In the genomic region with DNA sequence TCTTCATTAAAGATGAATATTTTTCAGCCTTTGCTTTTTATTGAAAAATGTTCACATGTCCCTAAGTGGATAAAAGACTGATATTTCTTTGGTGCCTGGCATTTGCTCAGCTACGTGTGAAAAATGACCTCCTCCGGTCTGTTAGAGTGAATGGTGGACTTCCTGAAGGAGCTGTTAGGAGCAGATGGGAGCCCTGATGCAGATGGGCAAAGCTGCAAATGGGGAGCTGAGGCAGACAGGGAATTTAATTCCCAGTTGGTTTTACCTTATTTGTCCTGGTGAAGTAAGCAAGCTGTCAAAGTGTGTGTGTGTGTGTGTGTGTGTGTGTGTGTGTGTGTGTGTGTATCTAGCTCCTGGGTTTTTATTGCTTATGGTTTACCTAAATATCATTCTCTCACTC, we compare ENCODE assay signal across 21 mouse cellular contexts.
DNase-seq lines count a peak whose midpoint lies in the region; ATAC-seq and TF ChIP-seq lines count a peak whose summit lies in the region.
"Had no signal": no experiment of that assay in that cellular context is flagged by ENCODE, and none has a peak within 500 bp of the region (broad histone marks: within the 10 kb centered on the region; RNA-seq: fewer than 3 reads in every experiment).

No protein-coding gene starts in this region.

- no peaks in the 10 kb centered on the region for H3K27me3 ChIP-seq in cerebellum, adult 2 months (ENCODE audit: control insufficient read depth, insufficient read depth, low read length)
- no peaks in the 10 kb centered on the region for H3K27me3 ChIP-seq in hindbrain, embryonic 10.5 days (ENCODE audit: insufficient read depth, poor library complexity, severe bottlenecking)
- H3K27me3 ChIP-seq in hindbrain, embryonic 12.5 days: no peaks in the 10 kb centered on the region
- H3K27me3 ChIP-seq: CH12.LX; embryonic facial prominence, embryonic 12.5 days; heart, embryonic 13.5 days; hindbrain, embryonic 13.5 days; Patski had no signal

- no peaks in the 10 kb centered on the region for H3K9me3 ChIP-seq in hindbrain, embryonic 10.5 days
- no peaks in the 10 kb centered on the region for H3K9me3 ChIP-seq in hindbrain, embryonic 12.5 days (replicated peaks)
- H3K9me3 ChIP-seq: embryonic facial prominence, embryonic 12.5 days; heart, embryonic 13.5 days; hindbrain, embryonic 13.5 days had no signal

- no peak overlapping the region for H3K4me2 ChIP-seq in hindbrain, embryonic 12.5 days (replicated peaks)
- H3K4me2 ChIP-seq: embryonic facial prominence, embryonic 12.5 days; heart, embryonic 13.5 days; hindbrain, embryonic 13.5 days had no signal

- TF ChIP-seq CTCF in cerebellum, adult 2 months (IDR thresholded peaks at IDR 0.05; ENCODE audit: borderline replicate concordance, insufficient read depth, low read depth, low read length): no peak

- no peak overlapping the region for H3K9ac ChIP-seq in hindbrain, embryonic 12.5 days
- H3K9ac ChIP-seq: embryonic facial prominence, embryonic 12.5 days; heart, embryonic 13.5 days; hindbrain, embryonic 13.5 days had no signal

- no peaks in the 10 kb centered on the region for H3K36me3 ChIP-seq in hindbrain, embryonic 10.5 days
- no peaks in the 10 kb centered on the region for H3K36me3 ChIP-seq in hindbrain, embryonic 12.5 days
- H3K36me3 ChIP-seq: embryonic facial prominence, embryonic 12.5 days; heart, embryonic 13.5 days; hindbrain, embryonic 13.5 days had no signal

- no peak for ATAC-seq in hindbrain, embryonic 12.5 days (ENCODE audit: low FRiP score)
- ATAC-seq: activated CD4-positive, CD25-positive, alpha-beta regulatory T cell, adult 4 months; hindbrain, postnatal 0 days; Patski had no signal

- DNase-seq in cerebellum, adult 2 months: peak; percentile 11 to 23
- no peak for DNase-seq in cerebellum, adult 11-12 months
- peak; percentile 2 for DNase-seq in hindbrain, embryonic 10.5 days (ENCODE audit: low spot score)
- peak; percentile 39 for DNase-seq in brain, adult 2 months (ENCODE audit: low read depth, low spot score)
- DNase-seq in cerebellum, postnatal 10 days: peak; percentile 38 to 55
- no peak for DNase-seq in ovary, adult 18-20 months (ENCODE audit: low spot score)
- DNase-seq in c-Kit-positive CD71-positive TER-119-positive erythroid progenitor cells, embryonic 14.5 days (ENCODE audit: low spot score): no peak
- DNase-seq: adrenal gland, postnatal 25 days; gastrocnemius, postnatal 36 days; heart, adult 11 months; heart, postnatal 36 days; kidney, adult 11 months; kidney, adult 9 months had no signal

- H3K4me3 ChIP-seq in cerebellum, adult 2 months (replicated peaks; ENCODE audit: insufficient read depth, low read depth, low read length): no peak overlapping the region
- no peak overlapping the region for H3K4me3 ChIP-seq in hindbrain, embryonic 10.5 days
- H3K4me3 ChIP-seq in hindbrain, embryonic 12.5 days: no peak overlapping the region
- H3K4me3 ChIP-seq: embryonic facial prominence, embryonic 12.5 days; heart, embryonic 13.5 days; hindbrain, embryonic 13.5 days had no signal

- peaks cover 3% of the 10 kb centered on the region; the same call in 1 of the 2 replicates for H3K4me1 ChIP-seq in cerebellum, adult 2 months (ENCODE audit: control insufficient read depth, insufficient read depth, low read length)
- H3K4me1 ChIP-seq in hindbrain, embryonic 10.5 days (replicated peaks): no peaks in the 10 kb centered on the region
- H3K4me1 ChIP-seq in hindbrain, embryonic 12.5 days: no peaks in the 10 kb centered on the region
- H3K4me1 ChIP-seq: embryonic facial prominence, embryonic 12.5 days; heart, embryonic 13.5 days; hindbrain, embryonic 13.5 days had no signal

- no peak for TF ChIP-seq POLR2A in cerebellum, adult 2 months (IDR thresholded peaks at IDR 0.05; ENCODE audit: borderline replicate concordance, insufficient read depth, low read length)

- WGBS in cerebellum, adult 2 months: 32% methylated on average over 2 of the region's 2 CpGs
- WGBS in hindbrain, embryonic 10.5 days: 74% methylated on average over 2 of the region's 2 CpGs
- WGBS in hindbrain, embryonic 12.5 days: 62% methylated on average over 2 of the region's 2 CpGs

- no peak overlapping the region for H3K27ac ChIP-seq in cerebellum, adult 2 months (ENCODE audit: insufficient read depth, low read length)
- no peak overlapping the region for H3K27ac ChIP-seq in hindbrain, embryonic 10.5 days
- no peak overlapping the region for H3K27ac ChIP-seq in hindbrain, embryonic 12.5 days
- H3K27ac ChIP-seq: embryonic facial prominence, embryonic 12.5 days; heart, embryonic 13.5 days; hindbrain, embryonic 13.5 days; hindbrain, postnatal 0 days had no signal

Comparison
In these comparisons a context has a peak if more than half of its experiments do, and no peak if none do; other contexts are left out.
1. DNase-seq: peak in cerebellum, adult 2 months (2 of 2), hindbrain, embryonic 10.5 days (single experiment), brain, adult 2 months (single experiment) and cerebellum, postnatal 10 days (2 of 2); none in cerebellum, adult 11-12 months (single experiment), ovary, adult 18-20 months (single experiment) and c-Kit-positive CD71-positive TER-119-positive erythroid progenitor cells, embryonic 14.5 days (single experiment).